Mouse (Mus musculus) spleen, adult 2 months (tissue): ENCODE results near the gene Emc8. TPM values are rescaled to one million over a fixed set of nuclear protein-coding genes. Genes with fewer than 3 reads are reported as not detected.

ENCODE experiments used
- DNase-seq, 2 experiments: peaks; one replicate each; pipeline versions ENCODE4 v3.0.0 to v3.0.0-alpha.2; 2012 to 2021; ENCODE audit warnings: low spot score in 2 of 2, low read depth in 1 of 2
- H3K27ac ChIP-seq: fragments of 200-500 bp; 2 replicates; pipeline ENCODE4 v1.5.1; 2012; ENCODE audit warnings: low read length, inconsistent platforms; ENCODE audit not compliant: insufficient read depth
- H3K27me3 ChIP-seq: fragments of 200-500 bp; 2 replicates; pipeline ENCODE4 v1.6.1; 2012; ENCODE audit warnings: mild to moderate bottlenecking, moderate library complexity, low read length, inconsistent platforms; ENCODE audit not compliant: control insufficient read depth, insufficient read depth
- H3K36me3 ChIP-seq: fragments of 200-500 bp; 2 replicates; pipeline ENCODE4 v1.6.1; 2012; ENCODE audit warnings: mild to moderate bottlenecking, low read length, inconsistent platforms; ENCODE audit not compliant: control insufficient read depth, insufficient read depth
- H3K4me1 ChIP-seq: fragments of 200-500 bp; 2 replicates; pipeline ENCODE4 v1.6.1; 2011; ENCODE audit warnings: inconsistent platforms; ENCODE audit not compliant: control insufficient read depth, insufficient read depth, insufficient read length
- H3K4me3 ChIP-seq: fragments of 200-500 bp; 2 replicates; pipeline ENCODE4 v1.5.1; 2011; ENCODE audit warnings: mild to moderate bottlenecking, inconsistent platforms; ENCODE audit not compliant: insufficient read depth, insufficient read length; ENCODE audit errors: extremely low read depth
- CTCF ChIP-seq: fragments of 200-500 bp; IDR thresholded peaks from 2 replicates; pipeline ENCODE4 v1.5.1; 2011; ENCODE audit warnings: mild to moderate bottlenecking, inconsistent platforms; ENCODE audit not compliant: insufficient read depth, insufficient read length, insufficient replicate concordance; ENCODE audit errors: extremely low read depth
- POLR2A ChIP-seq: fragments of 200-500 bp; IDR thresholded peaks from 2 replicates; pipeline ENCODE4 v1.6.1; 2011; ENCODE audit warnings: low read depth, low read length, inconsistent platforms
- WGBS: fragments of 180-500 bp; shearing (Covaris S2); methylation state at CpG from one replicate; pipeline ENCODE4 v1.1.7; 2018; 5-methylcytosine and 5-hydroxymethylcytosine counted together
- polyA plus RNA-seq: library from polyadenylated mRNA; depleted of rRNA; stranded (reverse); fragments of >200 nt; gene quantifications from 2 replicates; pipeline ENCODE4 v1.2.3, GENCODE M21; 2012

Gene Emc8
- polyA plus RNA-seq, 1 experiment, result 45.7 TPM

GRCm38 (mm10) chr8:120696401-120697153 is 28.2 kb upstream of the Emc8 start:
- 30% methylated on average over 13 of the region's 13 CpGs for WGBS
- peaks cover 33% of the 10 kb centered on the region; the same call in 1 of the 2 replicates for H3K4me1 ChIP-seq
- H3K36me3 ChIP-seq, result no peaks in the 10 kb centered on the region
- TF ChIP-seq POLR2A, result no peak
- no peak for TF ChIP-seq CTCF
- no peaks in the 10 kb centered on the region for H3K27me3 ChIP-seq
- H3K4me3 ChIP-seq, result no peak overlapping the region
- no peak for DNase-seq
- H3K27ac ChIP-seq, result no peak overlapping the region

GRCm38 (mm10) chr8:120693861-120694493 is 25.6 kb upstream of the Emc8 start:
- Histone ChIP-seq H3K4me3 (no peak overlapping the region), H3K4me1 (peaks cover 13% of the 10 kb centered on the region; the same call in 1 of the 2 replicates), H3K27me3 (no peaks in the 10 kb centered on the region), H3K36me3 (no peaks in the 10 kb centered on the region), H3K27ac (no peak overlapping the region)
- 61% methylated on average over 22 of the region's 22 CpGs for WGBS
- TF ChIP-seq CTCF (no peak), POLR2A (no peak)
- DNase-seq, result no peak

- no peak for TF ChIP-seq POLR2A
- TF ChIP-seq CTCF, result no peak
- H3K4me1 ChIP-seq, result peaks cover 13% of the 10 kb centered on the region; the same call in 1 of the 2 replicates
- no peak overlapping the region for H3K4me3 ChIP-seq
- H3K36me3 ChIP-seq, result no peaks in the 10 kb centered on the region
- no peak for DNase-seq
- no peak overlapping the region for H3K27ac ChIP-seq
- 85% methylated on average over 4 of the region's 4 CpGs for WGBS
- H3K27me3 ChIP-seq, result no peaks in the 10 kb centered on the region
Measured at GRCm38 (mm10) chr8:120692934-120693333, 24.6 kb upstream of the Emc8 start.

DNA sequence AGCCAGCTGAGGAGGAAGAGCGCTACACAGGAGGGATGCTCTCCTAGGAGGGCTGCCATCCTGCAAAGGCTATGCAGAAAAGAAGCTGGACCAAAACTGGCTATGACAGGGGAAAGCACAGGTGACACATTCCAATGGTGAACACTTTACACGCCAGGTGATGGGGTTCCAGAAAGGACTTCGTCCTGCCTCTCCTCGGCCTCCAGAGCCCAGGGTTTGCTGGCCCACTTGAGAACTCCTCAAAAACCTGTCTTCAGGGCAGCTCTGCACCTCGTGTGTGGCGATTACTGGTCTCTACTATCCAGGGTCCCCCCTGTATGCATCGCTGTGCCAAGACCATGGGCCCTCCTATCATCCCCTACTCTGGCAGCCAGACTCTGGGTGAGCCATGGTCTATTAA is 20.1 kb upstream of the Emc8 start:
- no peak for TF ChIP-seq CTCF
- TF ChIP-seq POLR2A, result no peak
- H3K36me3 ChIP-seq, result no peaks in the 10 kb centered on the region
- DNase-seq, result no peak
- 94% methylated on average over 7 of the region's 7 CpGs for WGBS
- no peak overlapping the region for H3K4me3 ChIP-seq
- no peaks in the 10 kb centered on the region for H3K27me3 ChIP-seq
- no peak overlapping the region for H3K27ac ChIP-seq
- peaks cover 15% of the 10 kb centered on the region; the same call in 1 of the 2 replicates for H3K4me1 ChIP-seq

DNA sequence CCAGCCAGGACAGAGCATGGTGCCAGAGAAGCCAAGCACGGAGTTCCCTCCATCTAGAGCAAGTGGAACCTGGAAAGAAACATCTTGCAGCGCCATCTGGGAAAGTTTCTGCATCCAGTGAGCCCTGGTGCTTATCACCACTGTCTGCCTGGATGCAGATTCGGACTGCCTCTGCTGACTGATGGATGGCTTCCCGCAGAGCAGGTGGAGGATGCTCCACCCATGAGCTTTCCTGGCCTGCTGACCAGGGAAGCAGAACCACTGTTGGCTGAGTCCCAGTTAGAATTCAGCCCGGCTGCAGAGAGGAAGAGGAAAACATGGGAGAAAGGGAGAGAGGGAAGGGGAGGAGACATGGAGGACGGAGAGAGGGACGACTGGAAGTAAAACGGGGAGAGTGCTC is 19.4 kb upstream of the Emc8 start:
- Histone ChIP-seq H3K27me3 (no peaks in the 10 kb centered on the region), H3K4me1 (peaks cover 15% of the 10 kb centered on the region; the same call in 1 of the 2 replicates), H3K27ac (no peak overlapping the region), H3K36me3 (no peaks in the 10 kb centered on the region), H3K4me3 (no peak overlapping the region)
- WGBS, result 81% methylated on average over 8 of the region's 8 CpGs
- no peak for TF ChIP-seq POLR2A
- TF ChIP-seq CTCF, result no peak
- DNase-seq, result no peak

- no peak overlapping the region for H3K4me3 ChIP-seq
- WGBS, result 68% methylated on average over 5 of the region's 5 CpGs
- DNase-seq, result no peak
- H3K27me3 ChIP-seq, result no peaks in the 10 kb centered on the region
- peak overlapping the region; percentile 34; the same call in 1 of the 2 replicates for H3K27ac ChIP-seq
- H3K4me1 ChIP-seq, result peaks cover 15% of the 10 kb centered on the region; the same call in 1 of the 2 replicates
- TF ChIP-seq POLR2A, result no peak
- TF ChIP-seq CTCF, result no peak
- no peaks in the 10 kb centered on the region for H3K36me3 ChIP-seq
Measured at GRCm38 (mm10) chr8:120686576-120686975, 18.2 kb upstream of the Emc8 start.

GRCm38 (mm10) chr8:120686051-120686450 is 17.7 kb upstream of the Emc8 start:
- no peaks in the 10 kb centered on the region for H3K36me3 ChIP-seq
- DNase-seq, result no peak
- TF ChIP-seq POLR2A, result no peak
- no peak for TF ChIP-seq CTCF
- no peaks in the 10 kb centered on the region for H3K27me3 ChIP-seq
- no peak overlapping the region for H3K4me3 ChIP-seq
- peaks cover 15% of the 10 kb centered on the region; the same call in 1 of the 2 replicates for H3K4me1 ChIP-seq
- H3K27ac ChIP-seq, result peak overlapping the region; percentile 34
- 17% methylated on average over 13 of the region's 13 CpGs for WGBS
